Mouse (Mus musculus) embryonic facial prominence, embryonic 15.5 days (tissue): ENCODE data around the gene Apbb2. TPM values are rescaled to one million over a fixed set of nuclear protein-coding genes. Genes with fewer than 3 reads are reported as not detected.

ENCODE experiments used
- ATAC-seq: fragments of 200-750 bp; cut with Nextera tagmentation; 2 replicates; pipeline ENCODE4 v1.8.0; 2017; ENCODE audit warnings: low read depth, moderate TSS enrichment; ENCODE audit not compliant: insufficient number of reproducible peaks, low FRiP score, low TSS enrichment
- H3K27ac ChIP-seq: fragments of 300-500 bp; sonication (generic); replicated peaks from 2 replicates; pipeline ENCODE4 v1.5.1; 2015; ENCODE audit warnings: mild to moderate bottlenecking, inconsistent platforms
- H3K27me3 ChIP-seq: fragments of 300-500 bp; sonication (generic); 2 replicates; pipeline ENCODE4 v1.6.1; 2015; ENCODE audit warnings: inconsistent platforms
- H3K36me3 ChIP-seq: fragments of 300-500 bp; sonication (generic); 2 replicates; pipeline ENCODE4 v1.6.1; 2015; ENCODE audit warnings: mild to moderate bottlenecking, inconsistent platforms
- H3K4me1 ChIP-seq: fragments of 300-500 bp; sonication (generic); 2 replicates; pipeline ENCODE4 v1.6.1; 2015; ENCODE audit warnings: inconsistent platforms
- H3K4me2 ChIP-seq: fragments of 300-500 bp; sonication (generic); replicated peaks from 2 replicates; pipeline ENCODE4 v1.6.1; 2015; ENCODE audit warnings: mild to moderate bottlenecking, inconsistent platforms
- H3K4me3 ChIP-seq: fragments of 300-500 bp; sonication (generic); replicated peaks from 2 replicates; pipeline ENCODE4 v1.5.1; 2015; ENCODE audit warnings: mild to moderate bottlenecking, inconsistent platforms
- H3K9ac ChIP-seq: fragments of 300-500 bp; sonication (generic); 2 replicates; pipeline ENCODE4 v1.6.1; 2015; ENCODE audit warnings: inconsistent platforms
- H3K9me3 ChIP-seq: fragments of 300-500 bp; sonication (generic); replicated peaks from 2 replicates; pipeline ENCODE4 v1.6.1; 2016; ENCODE audit warnings: inconsistent platforms
- WGBS: fragments of 180-500 bp; shearing (Covaris S2); methylation state at CpG from one replicate; pipeline ENCODE4 v1.1.7; 2015; 5-methylcytosine and 5-hydroxymethylcytosine counted together
- polyA plus RNA-seq: library from polyadenylated mRNA; unstranded; fragments of >200 nt; fragmentation: Nextera tagmentation; extraction: Ambion mirVana; gene quantifications from 2 replicates; pipeline ENCODE4 v1.2.1, GENCODE M21; 2015

Gene Apbb2
- polyA plus RNA-seq, 1 experiment from 2014 or later: 54.7 TPM

DNA sequence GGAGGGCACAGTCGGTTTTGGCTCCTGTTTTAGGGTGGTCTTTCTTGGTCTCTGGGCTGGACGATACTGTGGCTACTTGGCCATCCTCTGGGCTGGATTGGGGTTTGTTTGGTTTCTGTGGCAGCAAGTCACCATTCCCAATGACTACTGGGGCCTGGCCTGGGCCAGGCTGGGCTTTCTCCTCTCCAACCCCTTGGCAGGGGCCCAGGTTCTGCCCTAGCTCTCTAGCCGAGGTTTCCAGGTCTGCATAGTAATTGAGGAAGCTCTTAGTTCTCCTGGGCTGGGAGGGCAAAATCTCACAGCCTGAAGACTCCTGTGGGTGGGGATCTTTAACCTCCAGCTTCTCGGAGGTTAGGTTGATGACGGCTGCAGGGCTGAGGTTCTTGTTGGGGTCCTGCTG, 167.0 kb downstream of the Apbb2 start:
- Histone ChIP-seq H3K4me1 (0 out of 2 replicates have a peak, but pooled peaks cover 4% of the 10 kb centered on the region), H3K27me3 (no peaks in the 10 kb centered on the region), H3K27ac (no peak overlapping the region), H3K4me3 (no peak overlapping the region), H3K9me3 (no peaks in the 10 kb centered on the region), H3K4me2 (no peak overlapping the region), H3K9ac (no peak overlapping the region), H3K36me3 (peaks cover 16% of the 10 kb centered on the region; the same call in 1 of the 2 replicates)
- no peak for ATAC-seq
- WGBS: 76% methylated on average over 5 of the region's 5 CpGs

DNA sequence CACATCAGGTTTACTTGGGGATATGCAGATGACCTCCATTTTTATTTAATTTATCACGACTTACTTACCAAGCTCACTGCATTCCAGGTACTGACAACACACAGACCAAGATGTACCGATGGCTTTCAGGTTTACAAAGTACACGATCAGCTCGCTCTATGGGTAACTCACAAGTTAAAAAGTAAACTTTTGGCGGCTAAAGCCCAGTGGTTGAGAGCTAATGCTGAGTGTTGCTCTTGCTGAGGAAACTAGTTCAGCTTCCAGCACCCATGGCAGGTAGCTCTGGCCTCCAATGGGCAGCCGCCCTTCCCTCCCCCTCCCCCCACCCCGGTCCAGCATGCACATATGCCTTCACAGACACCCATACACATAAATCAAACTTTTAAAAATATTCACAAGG, 173.1 kb downstream of the Apbb2 start:
- H3K27me3 ChIP-seq: no peaks in the 10 kb centered on the region
- peaks cover 6% of the 10 kb centered on the region; the same call in 1 of the 2 replicates for H3K36me3 ChIP-seq
- no peak overlapping the region for H3K9ac ChIP-seq
- no peaks in the 10 kb centered on the region for H3K9me3 ChIP-seq
- H3K27ac ChIP-seq: no peak overlapping the region
- H3K4me2 ChIP-seq: no peak overlapping the region
- H3K4me3 ChIP-seq: no peak overlapping the region
- whole genome bisulfite sequencing: 89% methylated on average over 7 of the region's 7 CpGs
- ATAC-seq: no peak
- 0 out of 2 replicates have a peak, but pooled peaks cover 4% of the 10 kb centered on the region for H3K4me1 ChIP-seq

DNA sequence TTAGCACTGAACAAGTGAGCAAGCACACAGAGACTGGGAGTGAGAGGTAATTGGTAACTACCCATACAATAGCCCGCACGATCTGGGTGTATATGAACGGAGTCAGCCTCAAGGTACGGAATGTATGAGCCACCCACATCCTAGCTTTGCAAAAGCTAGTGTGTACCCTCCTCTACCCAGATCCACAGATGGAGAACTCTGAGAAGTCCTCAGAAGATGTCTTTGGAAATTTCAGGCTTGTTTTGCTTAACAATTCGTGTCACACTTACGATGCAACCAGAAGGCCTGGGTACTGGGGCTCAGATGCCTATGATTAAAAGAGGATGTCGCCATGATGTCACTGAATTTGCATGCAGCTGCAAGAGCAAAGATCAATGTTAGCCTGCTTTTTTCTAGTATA, 176.3 kb downstream of the Apbb2 start:
- Histone ChIP-seq H3K36me3 (no peaks in the 10 kb centered on the region), H3K9me3 (no peaks in the 10 kb centered on the region), H3K27me3 (no peaks in the 10 kb centered on the region), H3K9ac (no peak overlapping the region), H3K4me3 (no peak overlapping the region), H3K4me2 (no peak overlapping the region), H3K4me1 (0 out of 2 replicates have a peak, but pooled peaks cover 4% of the 10 kb centered on the region), H3K27ac (no peak overlapping the region)
- no peak for ATAC-seq
- 73% methylated on average over 7 of the region's 7 CpGs for WGBS

DNA sequence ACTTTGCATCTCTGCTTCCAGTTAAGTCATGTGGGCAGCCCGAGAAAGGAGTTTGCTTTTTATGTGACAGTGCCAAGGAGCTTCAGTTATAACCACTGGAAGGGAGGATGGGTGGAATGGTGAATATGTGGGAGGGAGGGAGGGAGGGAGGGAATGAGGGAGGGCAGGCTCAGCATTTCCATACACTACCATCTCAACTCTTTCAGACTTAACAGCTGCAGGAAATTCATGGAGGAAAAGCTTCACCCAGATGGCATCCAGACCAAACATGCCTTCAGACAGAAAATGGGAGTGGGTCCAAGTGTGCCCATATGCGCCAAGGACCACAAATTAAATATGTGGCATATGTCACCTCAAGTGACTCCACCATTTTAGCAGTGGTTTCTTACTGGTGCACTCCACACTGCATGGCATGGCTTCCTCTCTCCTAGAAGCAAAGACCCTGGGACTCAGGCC, 181.8 kb downstream of the Apbb2 start:
- no peak overlapping the region for H3K9ac ChIP-seq
- 51% methylated on average over 2 of the region's 2 CpGs for WGBS
- peak overlapping the region; percentile 24; the same call in 1 of the 2 replicates for H3K27ac ChIP-seq
- 0 out of 2 replicates have a peak, but pooled peaks cover 3% of the 10 kb centered on the region for H3K4me1 ChIP-seq
- no peaks in the 10 kb centered on the region for H3K9me3 ChIP-seq
- peak; percentile 76 for ATAC-seq
- no peak overlapping the region for H3K4me3 ChIP-seq
- H3K27me3 ChIP-seq: no peaks in the 10 kb centered on the region
- no peak overlapping the region for H3K4me2 ChIP-seq
- H3K36me3 ChIP-seq: no peaks in the 10 kb centered on the region

DNA sequence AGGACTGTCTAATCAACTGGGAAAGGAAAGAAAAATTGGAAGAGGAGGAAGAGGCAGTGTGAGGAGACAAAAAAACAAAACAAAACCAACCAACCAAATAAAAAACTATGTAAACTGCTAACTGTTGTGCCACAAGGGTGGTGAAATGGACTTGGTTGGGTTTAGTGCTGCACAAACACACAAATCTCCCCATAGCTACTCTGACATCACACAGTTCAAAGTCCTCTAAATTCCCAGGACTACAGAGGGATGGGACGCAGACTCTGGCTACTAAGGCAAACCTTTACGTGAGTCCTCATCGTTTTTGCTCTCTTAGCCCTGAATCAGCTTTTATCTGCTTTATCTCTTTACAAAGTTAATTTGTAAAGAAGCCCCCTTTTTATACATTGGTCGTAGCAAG, 183.4 kb downstream of the Apbb2 start:
- no peak overlapping the region for H3K4me2 ChIP-seq
- no peaks in the 10 kb centered on the region for H3K9me3 ChIP-seq
- no peaks in the 10 kb centered on the region for H3K36me3 ChIP-seq
- no peak overlapping the region for H3K27ac ChIP-seq
- H3K27me3 ChIP-seq: no peaks in the 10 kb centered on the region
- H3K4me3 ChIP-seq: no peak overlapping the region
- 0 out of 2 replicates have a peak, but pooled peaks cover 3% of the 10 kb centered on the region for H3K4me1 ChIP-seq
- 94% methylated on average over 4 of the region's 4 CpGs for WGBS
- no peak overlapping the region for H3K9ac ChIP-seq
- ATAC-seq: no peak

DNA sequence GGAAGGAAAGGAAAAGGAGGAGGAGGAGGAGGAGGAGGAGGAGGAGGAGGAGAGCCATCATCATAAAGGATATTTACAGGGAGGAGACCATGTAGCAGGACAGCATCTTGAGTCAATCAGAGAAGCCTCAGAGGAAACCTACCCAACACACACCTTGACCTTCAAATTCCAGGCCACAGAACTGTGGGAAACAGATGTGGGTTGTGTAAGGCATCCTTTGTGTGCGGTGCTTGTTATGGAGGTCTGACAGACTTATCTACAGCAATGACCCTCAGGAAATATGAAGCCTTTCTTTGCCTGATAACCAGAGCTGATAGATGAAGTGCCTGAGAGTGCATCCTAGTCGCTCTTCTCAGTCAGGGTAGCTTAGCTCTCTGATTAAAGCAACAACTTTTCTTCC, 189.5 kb downstream of the Apbb2 start:
- Histone ChIP-seq H3K9me3 (no peaks in the 10 kb centered on the region), H3K27me3 (no peaks in the 10 kb centered on the region), H3K4me2 (no peak overlapping the region), H3K4me1 (peaks cover 11% of the 10 kb centered on the region; the same call in 1 of the 2 replicates), H3K27ac (no peak overlapping the region), H3K4me3 (no peak overlapping the region), H3K36me3 (no peaks in the 10 kb centered on the region), H3K9ac (no peak overlapping the region)
- ATAC-seq: no peak
- 59% methylated on average over 2 of the region's 2 CpGs for whole genome bisulfite sequencing

DNA sequence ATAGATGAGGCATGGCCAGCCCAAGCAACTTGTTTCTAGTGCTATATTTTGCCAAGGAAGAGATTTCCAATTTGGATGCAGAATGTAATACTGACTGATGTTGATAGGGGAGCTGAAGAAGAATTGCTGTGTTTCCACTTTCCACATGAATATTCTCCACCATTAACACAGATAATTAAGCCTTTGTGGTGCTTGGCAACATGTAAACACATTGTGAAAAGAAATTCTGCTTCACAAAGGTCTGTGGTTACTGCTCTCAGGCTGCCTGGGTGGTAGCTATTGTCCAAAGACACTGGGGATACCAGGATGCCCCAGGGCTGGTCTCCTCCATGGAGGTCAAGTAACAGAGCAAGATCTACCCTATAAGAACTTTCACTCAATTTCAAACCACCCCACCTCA, 190.5 kb downstream of the Apbb2 start:
- Histone ChIP-seq H3K27ac (no peak overlapping the region), H3K4me3 (no peak overlapping the region), H3K4me1 (peaks cover 11% of the 10 kb centered on the region; the same call in 1 of the 2 replicates), H3K27me3 (no peaks in the 10 kb centered on the region), H3K4me2 (no peak overlapping the region), H3K9me3 (no peaks in the 10 kb centered on the region), H3K36me3 (no peaks in the 10 kb centered on the region), H3K9ac (no peak overlapping the region)
- ATAC-seq: no peak

DNA sequence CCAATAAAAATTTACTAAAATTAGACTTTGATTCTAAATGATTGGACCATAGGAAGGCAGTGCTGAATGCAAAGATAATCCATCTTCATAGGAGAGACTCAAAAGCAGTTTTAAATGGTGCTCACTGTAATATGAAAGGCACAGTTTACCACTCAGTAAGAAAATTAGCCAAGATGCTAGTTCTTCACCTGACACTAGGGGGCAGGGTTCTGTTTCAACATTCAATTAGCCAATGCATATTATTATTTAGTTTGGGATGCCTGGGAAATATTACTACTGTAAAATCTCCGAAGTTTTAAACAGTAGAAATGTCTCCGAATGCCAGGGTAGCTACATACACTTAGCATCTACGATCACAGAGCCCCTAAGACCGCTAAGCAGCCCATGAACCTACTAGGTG, 194.7 kb downstream of the Apbb2 start:
- no peak overlapping the region for H3K27ac ChIP-seq
- no peak overlapping the region for H3K4me3 ChIP-seq
- H3K9me3 ChIP-seq: no peaks in the 10 kb centered on the region
- peaks cover 11% of the 10 kb centered on the region; the same call in 1 of the 2 replicates for H3K4me1 ChIP-seq
- H3K9ac ChIP-seq: no peak overlapping the region
- no peak for ATAC-seq
- no peaks in the 10 kb centered on the region for H3K27me3 ChIP-seq
- H3K4me2 ChIP-seq: no peak overlapping the region
- WGBS: 60% methylated on average over 4 of the region's 4 CpGs
- no peaks in the 10 kb centered on the region for H3K36me3 ChIP-seq

DNA sequence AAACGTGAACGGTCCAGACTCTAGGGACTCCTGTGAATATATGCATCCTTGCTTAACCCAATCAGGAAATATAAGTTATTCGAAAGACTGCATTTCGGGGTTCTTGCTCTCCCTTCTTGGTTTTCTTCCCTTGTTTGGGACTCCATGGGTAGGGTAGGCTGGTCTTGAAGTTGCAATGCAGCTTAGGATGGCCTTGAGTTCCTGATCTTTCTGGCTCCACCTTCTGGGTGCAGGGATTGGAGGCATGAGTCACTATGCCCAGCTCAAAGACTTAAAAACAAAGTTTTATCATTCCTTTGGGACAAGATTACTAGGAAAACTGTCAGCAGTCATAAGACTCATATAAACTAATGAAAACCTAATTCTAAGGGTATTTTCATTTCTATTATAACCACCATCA, 195.1 kb downstream of the Apbb2 start:
- Histone ChIP-seq H3K4me2 (no peak overlapping the region), H3K9me3 (no peaks in the 10 kb centered on the region), H3K4me1 (peaks cover 14% of the 10 kb centered on the region; the same call in 1 of the 2 replicates), H3K27ac (no peak overlapping the region), H3K36me3 (no peaks in the 10 kb centered on the region), H3K4me3 (no peak overlapping the region), H3K9ac (no peak overlapping the region), H3K27me3 (no peaks in the 10 kb centered on the region)
- WGBS: 90% methylated on average over 4 of the region's 4 CpGs
- no peak for ATAC-seq

DNA sequence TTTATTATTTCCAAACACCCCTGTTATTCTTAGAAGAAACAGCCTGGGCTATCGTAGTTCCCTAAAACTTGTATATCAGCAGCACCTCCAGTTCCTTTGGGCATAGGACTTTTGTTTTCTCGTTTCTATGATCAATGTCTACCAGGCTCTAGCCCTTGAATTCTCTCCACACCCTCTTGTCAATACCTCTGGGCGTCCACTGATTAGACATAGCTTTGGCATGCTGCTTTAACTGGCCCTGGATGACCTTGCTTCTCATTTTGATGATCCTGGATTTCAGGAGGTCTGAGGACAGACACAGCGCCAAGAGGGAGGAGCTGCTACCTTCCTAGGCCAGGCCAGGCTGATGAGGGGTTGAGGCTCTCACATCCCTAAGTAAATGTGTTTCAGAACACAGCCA, 196.6 kb downstream of the Apbb2 start:
- H3K4me2 ChIP-seq: no peak overlapping the region
- no peak overlapping the region for H3K27ac ChIP-seq
- H3K9me3 ChIP-seq: no peaks in the 10 kb centered on the region
- H3K27me3 ChIP-seq: no peaks in the 10 kb centered on the region
- H3K36me3 ChIP-seq: no peaks in the 10 kb centered on the region
- WGBS: 83% methylated on average over 4 of the region's 4 CpGs
- no peak overlapping the region for H3K9ac ChIP-seq
- H3K4me1 ChIP-seq: peaks cover 12% of the 10 kb centered on the region; the same call in 1 of the 2 replicates
- no peak for ATAC-seq
- no peak overlapping the region for H3K4me3 ChIP-seq

DNA sequence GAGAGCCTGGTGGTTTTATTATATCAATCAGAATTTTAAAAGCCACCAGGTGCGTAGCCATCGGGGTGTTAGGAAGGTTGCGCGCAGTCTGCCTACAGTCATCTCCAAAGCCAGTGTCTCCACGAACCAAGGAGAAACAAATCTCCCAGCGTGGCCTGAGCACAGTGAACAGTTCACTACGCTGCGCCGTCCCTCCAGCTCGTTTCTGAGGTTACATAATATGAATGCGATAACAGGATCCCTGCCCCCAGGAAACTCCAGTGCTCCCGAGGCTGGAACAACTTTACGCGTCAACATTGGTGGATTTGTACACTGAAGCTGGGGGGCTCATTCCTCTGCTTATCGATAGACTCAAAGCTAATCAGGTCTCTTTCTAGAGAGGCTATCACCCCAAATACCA, 197.4 kb downstream of the Apbb2 start:
- Histone ChIP-seq H3K27ac (no peak overlapping the region), H3K4me2 (no peak overlapping the region), H3K4me1 (0 out of 2 replicates have a peak, but pooled peaks cover 8% of the 10 kb centered on the region), H3K9me3 (no peaks in the 10 kb centered on the region), H3K27me3 (no peaks in the 10 kb centered on the region), H3K36me3 (no peaks in the 10 kb centered on the region), H3K4me3 (no peak overlapping the region), H3K9ac (no peak overlapping the region)
- no peak for ATAC-seq
- 83% methylated on average over 15 of the region's 15 CpGs for WGBS

DNA sequence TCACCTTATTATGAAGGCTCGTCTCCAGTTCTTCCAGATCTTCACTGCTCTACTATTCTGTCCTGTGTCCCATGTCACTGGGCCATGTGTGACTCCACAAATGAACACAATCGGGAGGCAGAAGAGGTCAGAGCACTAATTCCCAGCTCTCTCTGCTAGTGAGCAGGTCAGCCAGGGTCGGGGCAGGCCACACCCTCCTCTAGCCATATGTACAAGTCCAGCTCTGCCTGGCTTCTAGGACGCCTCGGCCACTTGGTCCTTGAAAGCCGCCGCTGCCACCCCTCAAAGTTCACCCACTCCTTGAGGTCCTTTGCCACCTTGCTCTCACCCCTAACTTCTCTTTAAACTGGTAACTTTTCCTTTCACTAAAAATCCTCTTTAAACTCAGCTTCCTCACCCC, 198.6 kb downstream of the Apbb2 start:
- no peak for ATAC-seq

More for the DNA sequence above, 198.6 kb downstream of the Apbb2 start:
- Histone ChIP-seq H3K36me3 (no peaks in the 10 kb centered on the region), H3K4me3 (no peak overlapping the region), H3K9me3 (no peaks in the 10 kb centered on the region), H3K27ac (no peak overlapping the region), H3K27me3 (no peaks in the 10 kb centered on the region), H3K9ac (no peak overlapping the region), H3K4me2 (no peak overlapping the region), H3K4me1 (0 out of 2 replicates have a peak, but pooled peaks cover 8% of the 10 kb centered on the region)
- WGBS: 69% methylated on average over 7 of the region's 7 CpGs
